Mouse (Mus musculus) heart, postnatal 14 days (tissue): ENCODE measurements around the gene Dock11. TPM values are rescaled to one million over a fixed set of nuclear protein-coding genes. Genes with fewer than 3 reads are reported as not detected.

Source experiments
- DNase-seq, 2 experiments: peaks; one replicate each; pipeline ENCODE4 v3.0.0; 2021 to 2022
- intact Hi-C: fragments of 180-260 bp; cut with DNase I; formaldehyde crosslinking; loops from one replicate; pipeline ENCODE4 v1.15.1; 2025
- long read RNA-seq, 2 experiments: library from polyadenylated mRNA; stranded (forward); transcript quantifications; one replicate each; pipeline ENCODE4 v2.0.0; 2021
- total RNA-seq, 2 experiments: library from RNA; stranded (reverse); gene quantifications; 2 replicates each; pipeline ENCODE4 v1.2.3; 2021

Dock11 gene
- total RNA-seq = 1 to 10 TPM; 6.1 to 7.7 TPM
- long read RNA-seq, experiment 1, partial matches to known transcripts = 1 of 1 reads
- long read RNA-seq, experiment 1, other reads (novel, unspliced or antisense) = 0 of 1 reads
- long read RNA-seq, experiment 2 = 0 reads

DNA sequence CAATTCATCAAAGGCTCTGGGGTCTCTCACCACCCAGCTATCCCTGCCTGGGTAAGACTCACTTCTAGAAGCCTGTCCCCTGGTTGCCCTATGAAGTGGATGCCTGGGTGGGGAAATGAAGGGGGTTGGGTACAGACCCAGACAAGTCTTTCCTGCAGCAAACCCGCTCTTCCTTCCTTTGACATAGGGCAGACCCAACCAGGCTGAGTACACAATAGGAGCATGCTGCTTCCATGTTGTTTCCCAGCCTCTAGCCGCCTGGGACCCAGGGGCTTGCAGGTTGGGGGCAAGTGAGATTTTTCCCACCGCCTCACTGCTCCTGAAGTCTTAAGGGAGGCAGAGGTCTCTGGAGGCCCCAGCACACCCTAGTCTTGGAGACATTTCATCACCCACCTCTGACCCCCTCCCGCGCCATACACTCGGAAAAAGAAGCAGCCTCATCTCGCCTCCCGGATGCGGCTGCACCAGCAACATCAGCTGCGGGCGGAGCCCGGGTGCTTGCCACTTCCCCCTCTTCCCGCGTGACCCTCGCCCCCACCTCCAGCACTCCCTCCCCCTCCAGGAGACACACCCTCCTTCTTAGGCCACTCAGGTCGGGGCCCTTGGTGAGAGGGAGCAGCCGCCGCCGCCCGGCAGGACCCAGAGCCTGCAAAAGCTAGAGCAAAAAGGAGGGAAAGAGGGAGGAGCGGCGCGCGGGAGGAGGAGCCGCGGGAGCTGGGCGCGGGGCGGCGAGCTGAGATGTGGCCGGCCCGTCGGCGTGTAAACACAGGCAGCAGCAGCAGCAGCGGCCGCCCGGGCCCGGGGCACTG lies at the start of gene Dock11:
Gene Dock11, plus strand, starts transcription at position 746 of the 809 bp plus-strand sequence.
- DNase-seq = peak; percentile 64 to 65
- intact Hi-C loops = no loop called here

GRCm38 (mm10) chrX:35879703-35880102 lies 8.9 kb upstream of the Dock11 start:
- peak in 1 of 2 experiments; percentile 7 for DNase-seq
- intact Hi-C loops = loop anchor here (2.0 kb wide), 1 partner anchor 117 kb away; no protein-coding TSS in a partner anchor

GRCm38 (mm10) chrX:35888945-35889799 lies 540 bp downstream of the Dock11 start:
- peak; percentile 10 to 16 for DNase-seq
- intact Hi-C loops = no loop called here

DNA sequence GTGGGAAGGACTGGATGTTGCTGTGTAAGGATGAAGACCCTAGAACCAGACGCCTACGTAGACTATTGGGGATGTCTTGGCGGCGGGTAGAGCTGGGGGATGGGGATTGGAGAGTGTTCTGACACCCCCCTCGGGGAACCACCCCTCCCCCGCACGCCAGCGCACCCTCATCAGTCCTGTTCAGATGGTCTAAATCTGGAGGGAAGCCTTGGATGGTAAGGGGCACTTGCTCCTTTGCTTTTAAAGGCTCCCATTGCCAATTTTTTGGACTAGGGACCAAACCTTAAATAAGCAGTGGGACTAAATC lies 1.1 kb downstream of the Dock11 start:
- DNase-seq = peak in 1 of 2 experiments; percentile 9
- intact Hi-C loops = no loop called here

DNA sequence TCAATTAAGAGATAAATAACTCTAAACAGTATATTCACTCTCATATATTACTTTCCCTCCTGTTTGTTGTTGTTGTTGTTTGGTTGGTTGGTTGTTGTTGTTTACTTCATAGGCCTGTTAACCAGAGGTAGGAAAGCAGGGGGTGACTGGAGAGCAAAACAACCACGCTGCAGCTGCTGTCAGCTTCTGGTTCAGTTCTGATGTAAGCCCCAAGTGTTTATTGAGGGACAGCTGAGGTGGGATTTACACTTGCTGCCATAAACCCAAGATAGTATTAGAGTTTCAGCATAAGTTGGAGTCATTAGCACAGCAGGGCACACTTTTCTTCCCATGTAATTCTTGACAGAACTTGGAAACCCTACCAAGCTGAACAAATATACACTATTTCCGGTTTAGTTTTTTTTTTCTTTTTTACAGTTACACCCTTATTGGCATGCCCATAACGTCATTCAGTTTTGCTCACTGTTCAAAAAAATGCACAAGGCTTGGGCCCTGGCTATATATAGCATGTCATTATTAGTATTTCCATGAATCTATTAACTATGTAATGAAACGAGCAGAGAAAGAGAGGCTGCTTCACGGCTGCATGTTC lies 3.0 kb downstream of the Dock11 start:
- intact Hi-C loops = no loop called here

GRCm38 (mm10) chrX:35892377-35892776 lies 3.7 kb downstream of the Dock11 start:
- intact Hi-C loops = no loop called here
- DNase-seq = no peak

More for the DNA sequence above, 3.0 kb downstream of the Dock11 start:
- DNase-seq = no peak

DNA sequence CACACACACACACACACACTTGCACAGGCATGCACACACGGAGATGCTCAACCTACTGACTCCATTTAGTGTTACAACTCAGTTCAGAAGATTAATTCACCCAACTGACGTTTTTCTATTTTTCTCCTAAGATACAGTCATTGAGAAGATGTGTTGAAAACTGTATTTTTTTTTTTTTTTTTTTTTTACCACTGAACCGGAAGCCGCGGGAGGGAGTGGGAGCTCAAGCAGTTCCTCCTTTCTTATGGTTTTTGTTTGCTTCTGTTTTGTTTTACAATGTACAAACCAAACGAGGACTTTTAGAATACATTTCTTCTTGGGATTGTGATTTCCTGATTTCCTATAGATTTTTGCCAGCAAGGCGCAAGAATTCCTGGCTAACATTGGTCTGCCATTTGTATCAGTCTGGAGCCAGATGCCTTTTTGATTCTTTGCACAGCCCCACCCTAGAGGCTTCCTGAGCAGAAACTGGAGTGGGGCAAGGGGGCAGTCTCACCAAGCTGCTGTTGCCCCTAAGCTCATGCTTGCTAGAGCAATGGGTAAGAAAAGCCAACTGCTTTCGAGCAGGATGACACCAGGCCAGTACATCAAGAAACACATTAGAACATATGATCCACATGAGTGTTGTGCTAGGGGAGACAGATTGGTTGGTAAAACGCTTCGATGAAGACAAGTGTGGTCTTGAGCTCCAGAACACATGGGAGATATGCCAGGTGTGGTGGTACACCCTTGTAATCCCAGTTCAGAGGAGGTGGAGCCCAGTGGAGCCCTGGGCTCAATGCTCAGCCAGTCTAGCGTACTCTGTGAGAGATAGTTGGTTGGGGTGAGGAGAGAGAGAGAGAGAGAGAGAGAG lies 9.2 kb downstream of the Dock11 start:
- no peak for DNase-seq

DNA sequence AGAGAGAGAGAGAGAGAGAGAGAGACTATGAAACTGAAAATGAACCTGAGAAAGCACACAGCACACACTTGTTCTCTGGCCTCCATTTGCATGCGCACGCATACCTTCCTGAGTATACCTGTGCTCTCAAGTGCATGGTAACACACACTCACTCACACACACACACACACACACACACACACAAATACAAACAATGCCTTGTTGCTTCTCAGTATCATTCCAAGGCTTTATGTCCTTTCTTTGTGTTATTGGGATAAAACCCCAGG lies 9.8 kb downstream of the Dock11 start:
- no peak for DNase-seq
- intact Hi-C loops = no loop called here

More for the DNA sequence above, 9.2 kb downstream of the Dock11 start:
- intact Hi-C loops = no loop called here

GRCm38 (mm10) chrX:35904352-35904751 lies 15.7 kb downstream of the Dock11 start:
- DNase-seq = no peak
- intact Hi-C loops = no loop called here

GRCm38 (mm10) chrX:35906696-35907330 lies 18.2 kb downstream of the Dock11 start:
- DNase-seq = no peak
- intact Hi-C loops = no loop called here

GRCm38 (mm10) chrX:35919558-35919957 lies 30.9 kb downstream of the Dock11 start:
- DNase-seq = no peak
- intact Hi-C loops = no loop called here

GRCm38 (mm10) chrX:35920096-35920607 lies 31.5 kb downstream of the Dock11 start:
- DNase-seq = no peak

DNA sequence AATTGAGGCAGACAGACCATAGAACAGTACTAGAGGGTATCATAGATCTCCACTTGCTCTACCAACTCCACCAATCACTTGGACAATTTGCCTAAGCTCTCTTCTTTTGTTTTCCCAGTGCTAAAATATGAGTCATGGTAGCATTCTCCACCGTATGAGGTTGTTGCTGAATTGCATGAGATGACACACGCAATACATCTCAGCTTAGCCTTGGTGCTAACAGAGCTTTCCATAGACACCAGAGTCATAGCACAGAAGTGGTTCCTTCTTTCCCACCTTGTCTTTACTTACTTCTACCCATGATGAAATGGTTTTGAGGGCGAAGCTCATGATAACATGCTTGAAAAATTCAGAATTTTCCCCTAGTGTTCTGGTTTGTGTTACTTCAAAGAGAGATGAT lies 33.3 kb downstream of the Dock11 start:
- intact Hi-C loops = no loop called here
- no peak for DNase-seq

More at GRCm38 (mm10) chrX:35920096-35920607, 31.5 kb downstream of the Dock11 start:
- intact Hi-C loops = no loop called here

- intact Hi-C loops = no loop called here
- no peak for DNase-seq
Observed at GRCm38 (mm10) chrX:35924705-35925264, 36.2 kb downstream of the Dock11 start.

GRCm38 (mm10) chrX:35930094-35930933 lies 41.7 kb downstream of the Dock11 start:
- intact Hi-C loops = no loop called here
- DNase-seq = no peak

DNA sequence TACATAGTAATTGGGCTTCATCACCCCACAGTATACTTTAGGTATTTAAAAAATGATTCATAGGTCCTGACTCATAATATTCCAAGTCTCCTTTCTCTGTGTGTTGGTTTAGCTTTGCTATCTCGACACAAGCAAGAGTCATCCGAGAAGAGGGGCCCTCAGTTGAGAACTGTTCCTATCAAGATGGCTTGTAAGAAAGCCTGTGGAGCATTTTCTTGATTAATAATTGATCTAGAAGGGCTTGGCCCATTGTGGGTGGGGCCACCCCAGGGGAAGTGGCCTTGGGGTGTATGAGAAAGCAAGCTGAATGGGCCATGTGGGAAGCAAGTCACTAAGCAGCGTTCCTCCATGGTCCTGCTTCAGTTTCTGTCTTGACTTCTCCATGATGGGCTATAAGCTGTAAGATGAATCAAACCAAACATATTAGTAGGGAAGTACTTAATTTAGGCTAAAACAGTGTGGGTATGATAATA lies 42.3 kb downstream of the Dock11 start:
- intact Hi-C loops = no loop called here
- no peak for DNase-seq

GRCm38 (mm10) chrX:35931945-35932344 lies 43.3 kb downstream of the Dock11 start:
- DNase-seq = no peak
- intact Hi-C loops = no loop called here

DNA sequence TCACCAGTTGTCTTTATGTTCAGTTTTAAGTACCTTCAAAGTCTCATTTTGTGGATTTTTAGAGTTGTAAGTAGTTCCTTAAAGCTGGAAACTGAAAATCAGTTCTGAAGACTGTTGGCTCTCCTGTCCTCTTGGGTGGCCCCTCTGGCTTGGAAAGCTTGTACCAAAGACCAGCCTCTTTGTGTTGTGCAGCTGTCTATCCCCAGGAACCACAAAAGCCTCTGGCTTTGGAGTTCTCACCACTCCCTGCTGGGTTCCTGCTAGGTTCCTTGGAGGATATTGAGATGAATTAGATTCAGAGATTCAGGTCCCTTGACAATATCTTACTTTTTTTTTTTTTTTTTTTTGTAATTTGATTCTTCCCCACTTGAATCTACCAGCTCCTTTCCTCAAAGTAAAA lies 44.3 kb downstream of the Dock11 start:
- DNase-seq = no peak
- intact Hi-C loops = no loop called here
